Mouse (Mus musculus) left cerebral cortex, adult 8-10 months (tissue): ENCODE results near the gene Usp2. TPM values are rescaled to one million over a fixed set of nuclear protein-coding genes. Genes with fewer than 3 reads are reported as not detected.

ENCODE experiments used
- DNase-seq, 2 experiments: peaks; one replicate each; pipeline ENCODE4 v3.0.0; 2022; ENCODE audit warnings: low spot score in 2 of 2
- total RNA-seq, 4 experiments: library from RNA; stranded (reverse); gene quantifications; 2 replicates each; pipeline ENCODE4 v1.2.4; 2022

Gene Usp2
- 100 to 1,000 TPM; 118 to 172 (median 123) TPM for total RNA-seq

DNA sequence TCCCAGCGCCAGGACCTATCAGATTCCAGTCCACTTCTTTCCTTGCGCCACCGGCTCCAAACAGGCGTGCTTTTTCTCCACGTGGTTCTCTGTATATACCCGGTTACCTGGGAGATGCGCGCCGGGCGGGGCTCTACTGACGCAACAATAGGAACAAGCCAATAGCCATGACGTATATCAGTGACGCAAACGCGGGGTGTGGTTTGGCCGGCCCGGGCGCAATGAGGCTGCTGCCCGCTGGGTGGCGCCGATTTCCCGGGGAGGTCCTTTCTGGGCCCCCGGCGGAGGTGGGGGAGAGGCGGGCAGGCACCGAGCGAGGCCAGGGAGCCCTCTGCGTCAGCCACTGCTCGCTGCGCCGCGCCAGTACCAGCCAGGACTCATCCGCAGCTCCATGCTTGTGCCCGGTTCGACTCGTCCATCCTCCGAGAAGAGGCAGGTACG lies at the start of gene Usp2:
Gene Usp2 (plus strand): TSS at position 237 of the 441 bp plus-strand sequence.
- DNase-seq: peak; percentile 99

DNA sequence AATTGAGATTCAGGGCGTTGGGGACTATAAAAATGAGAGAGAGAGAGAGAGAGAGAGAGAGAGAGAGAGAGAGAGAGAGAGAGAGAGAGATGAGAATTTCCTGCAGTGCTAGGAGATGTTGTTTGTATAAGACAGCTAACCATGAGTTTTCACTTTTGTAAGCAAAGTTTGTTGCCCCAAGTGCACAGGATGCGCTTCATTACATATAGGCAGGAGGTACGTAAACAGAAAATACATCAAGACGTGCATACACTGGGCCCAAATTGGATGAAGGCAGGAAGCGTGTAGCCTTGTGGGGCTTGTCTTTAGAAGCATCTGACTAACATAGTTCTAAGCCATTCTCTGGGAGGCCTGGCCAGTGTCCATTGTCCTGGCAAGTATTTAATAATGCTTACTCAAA lies 49.0 kb upstream of the Usp2 start:
- no peak for DNase-seq

DNA sequence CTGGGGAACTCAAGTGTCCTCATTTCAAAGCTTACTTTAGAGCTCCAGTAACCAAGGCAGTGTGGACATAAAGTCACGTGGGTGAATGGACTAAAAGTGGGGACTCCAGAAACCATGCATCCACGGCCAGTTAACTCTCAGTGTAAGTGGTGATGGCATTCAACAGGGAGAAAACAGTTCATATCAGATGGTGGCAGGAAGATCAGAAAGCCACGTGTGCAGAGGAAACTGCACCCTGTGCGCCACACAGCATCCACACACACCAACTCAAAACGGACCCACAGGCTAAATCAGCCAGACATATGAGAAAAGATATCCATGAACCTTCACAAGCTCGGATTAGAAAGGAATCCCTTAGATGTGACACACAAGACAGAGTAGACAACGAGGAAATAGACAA lies 46.8 kb upstream of the Usp2 start:
- DNase-seq: no peak

DNA sequence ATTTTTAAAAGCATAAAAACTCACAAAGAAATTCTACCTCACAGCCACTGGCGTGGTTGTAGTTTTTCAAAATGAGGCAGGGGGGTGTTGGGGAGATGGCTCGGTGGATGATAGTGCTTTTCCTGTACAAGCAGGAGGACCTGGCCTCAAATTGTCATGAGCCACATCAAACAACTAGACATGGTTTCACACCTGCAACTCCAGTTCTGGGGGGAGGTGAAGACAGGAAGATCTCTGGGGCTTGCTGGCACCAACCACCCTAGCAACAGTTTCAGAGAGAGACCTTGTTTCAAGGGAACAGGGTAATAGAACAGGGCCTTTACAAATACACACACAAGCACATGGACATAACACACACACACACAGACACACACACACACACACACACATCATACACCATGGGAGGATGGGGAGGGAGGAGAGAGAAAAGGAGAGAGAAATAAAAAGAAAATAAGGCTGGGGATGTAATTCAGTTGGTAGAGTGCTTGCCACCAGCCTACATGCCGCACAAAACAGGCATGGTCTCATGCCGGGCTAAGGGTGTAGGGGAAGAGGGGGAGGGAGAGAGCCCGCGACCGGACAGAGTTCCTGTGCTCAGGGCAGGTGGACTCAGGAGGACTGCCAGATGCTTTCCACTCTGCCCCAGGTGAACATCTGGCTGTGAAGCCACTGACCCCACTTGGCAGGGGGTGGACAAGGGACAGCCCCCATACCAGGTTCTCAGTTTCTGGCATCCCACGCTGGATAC lies 44.5 kb upstream of the Usp2 start:
- DNase-seq: no peak

DNA sequence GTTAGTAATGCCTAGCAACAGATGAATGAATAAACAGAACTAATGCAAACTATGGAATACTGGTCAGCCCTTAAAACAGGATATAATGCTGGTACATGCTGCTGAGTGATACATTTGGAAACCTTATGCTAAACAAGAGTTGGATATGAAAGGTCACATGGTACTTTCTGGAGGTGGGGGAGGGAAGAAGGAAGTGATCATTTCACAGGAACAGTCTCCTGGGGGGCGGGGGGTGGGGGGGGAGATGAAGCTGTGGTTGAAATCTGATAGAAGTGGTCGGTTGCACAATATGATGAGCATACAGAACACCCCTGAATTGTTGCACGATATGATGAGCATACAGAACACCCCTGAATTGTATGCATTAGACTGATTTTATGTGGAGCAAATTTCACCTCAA lies 42.7 kb upstream of the Usp2 start:
- DNase-seq: no peak

DNA sequence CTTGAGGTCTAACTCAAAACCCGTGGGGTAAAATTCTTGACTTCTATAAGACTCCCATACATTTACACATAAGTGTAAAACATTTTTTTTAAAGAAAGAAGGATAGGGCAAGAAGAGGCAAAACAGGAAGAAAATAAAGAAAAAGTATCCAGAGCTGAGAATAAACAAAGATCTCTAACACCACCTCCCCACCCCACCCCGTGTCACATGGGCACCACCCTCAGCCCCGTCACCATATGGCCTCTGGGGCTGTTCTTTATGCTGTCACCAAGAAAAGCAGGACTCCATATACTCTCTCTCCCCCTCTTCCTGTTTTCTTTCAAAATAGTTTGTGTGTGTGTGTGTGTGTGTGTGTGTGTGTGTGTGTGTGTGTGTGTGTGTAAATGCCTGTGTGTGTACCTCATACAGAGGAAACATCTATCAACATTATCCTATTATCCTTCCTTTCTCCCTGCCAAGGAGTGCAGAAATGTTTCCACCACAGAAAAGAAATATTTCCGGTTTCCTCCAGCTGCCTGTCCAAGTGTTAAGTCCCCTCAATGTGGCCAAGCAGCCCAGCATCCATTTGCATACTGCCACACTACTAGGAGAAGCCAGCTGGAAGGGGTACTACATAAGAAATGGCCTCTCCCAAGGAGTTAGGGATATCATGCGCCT lies 37.1 kb upstream of the Usp2 start:
- no peak for DNase-seq

DNA sequence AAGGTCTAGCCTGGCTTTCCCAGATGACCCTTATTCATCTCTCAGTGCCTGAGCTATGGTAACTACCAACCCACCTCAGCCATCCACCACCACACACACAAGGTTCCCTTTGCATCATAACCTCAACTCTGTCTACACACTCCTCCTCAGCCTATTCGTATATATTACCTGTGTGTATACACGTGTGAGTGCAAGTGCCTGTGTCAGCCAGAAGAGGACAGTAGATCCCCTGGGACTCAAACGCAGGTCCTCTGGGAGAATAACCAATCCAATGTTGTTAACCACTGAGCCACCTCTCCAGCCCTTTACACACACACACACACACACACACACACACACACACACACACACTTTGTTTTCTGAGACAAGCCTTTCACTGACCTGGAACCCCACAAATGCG lies 36.2 kb upstream of the Usp2 start:
- DNase-seq: no peak

DNA sequence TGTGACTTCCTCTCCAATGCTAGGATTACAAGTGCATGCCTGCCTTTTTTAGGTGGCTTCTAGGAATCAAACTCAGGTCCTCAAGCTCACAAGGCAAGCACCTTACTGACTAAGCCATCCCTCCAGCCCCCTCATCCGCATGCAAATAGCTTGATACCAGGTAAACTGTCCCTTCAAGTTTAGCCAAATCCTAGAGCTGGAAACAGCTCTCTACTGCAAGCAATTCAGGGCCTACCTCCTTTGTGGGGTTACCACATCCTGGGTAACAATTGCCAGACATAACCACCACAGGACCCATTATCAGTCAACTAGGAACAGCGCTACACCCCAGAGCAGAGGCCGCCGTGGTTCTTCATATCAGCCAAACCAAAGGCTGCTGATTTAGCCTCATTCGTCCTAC lies 35.7 kb upstream of the Usp2 start:
- no peak for DNase-seq

DNA sequence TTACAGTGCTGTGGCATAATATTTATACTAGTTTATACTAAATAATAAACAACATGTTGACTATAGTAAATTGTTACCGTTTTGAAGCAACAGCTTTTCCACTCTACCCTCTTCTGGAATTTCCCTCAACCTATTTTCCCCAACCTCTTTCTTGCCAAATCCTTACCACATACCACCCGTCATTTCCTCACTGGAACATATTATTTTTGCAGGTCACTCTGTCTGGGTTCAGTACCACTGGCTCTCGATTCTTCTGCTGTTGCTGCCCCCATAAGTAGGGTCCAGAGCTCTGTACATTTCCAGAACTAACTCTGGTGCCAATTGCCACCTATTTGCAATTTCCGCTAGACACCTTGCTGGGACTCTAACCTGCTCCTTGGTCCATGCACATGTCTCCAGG lies 34.9 kb upstream of the Usp2 start:
- DNase-seq: no peak

DNA sequence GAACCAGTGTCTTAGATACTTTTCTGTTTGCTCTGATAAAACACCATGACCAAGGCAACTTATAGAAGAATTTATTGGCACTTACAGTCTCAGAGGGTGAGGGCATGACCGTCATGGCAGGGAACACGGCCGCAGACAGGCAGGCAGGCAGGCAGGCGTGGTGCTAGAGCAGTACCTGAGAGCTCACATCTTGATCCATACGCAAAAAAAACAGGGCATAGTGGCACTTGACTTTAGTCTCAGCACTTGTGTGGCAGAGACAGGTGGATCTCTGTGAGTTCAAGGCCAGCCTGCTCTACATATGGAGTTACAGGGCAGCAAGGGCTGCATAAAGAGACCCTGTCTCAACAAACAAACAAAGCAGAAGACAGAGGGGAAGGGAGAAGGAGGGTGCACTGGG lies 33.5 kb upstream of the Usp2 start:
- DNase-seq: no peak

DNA sequence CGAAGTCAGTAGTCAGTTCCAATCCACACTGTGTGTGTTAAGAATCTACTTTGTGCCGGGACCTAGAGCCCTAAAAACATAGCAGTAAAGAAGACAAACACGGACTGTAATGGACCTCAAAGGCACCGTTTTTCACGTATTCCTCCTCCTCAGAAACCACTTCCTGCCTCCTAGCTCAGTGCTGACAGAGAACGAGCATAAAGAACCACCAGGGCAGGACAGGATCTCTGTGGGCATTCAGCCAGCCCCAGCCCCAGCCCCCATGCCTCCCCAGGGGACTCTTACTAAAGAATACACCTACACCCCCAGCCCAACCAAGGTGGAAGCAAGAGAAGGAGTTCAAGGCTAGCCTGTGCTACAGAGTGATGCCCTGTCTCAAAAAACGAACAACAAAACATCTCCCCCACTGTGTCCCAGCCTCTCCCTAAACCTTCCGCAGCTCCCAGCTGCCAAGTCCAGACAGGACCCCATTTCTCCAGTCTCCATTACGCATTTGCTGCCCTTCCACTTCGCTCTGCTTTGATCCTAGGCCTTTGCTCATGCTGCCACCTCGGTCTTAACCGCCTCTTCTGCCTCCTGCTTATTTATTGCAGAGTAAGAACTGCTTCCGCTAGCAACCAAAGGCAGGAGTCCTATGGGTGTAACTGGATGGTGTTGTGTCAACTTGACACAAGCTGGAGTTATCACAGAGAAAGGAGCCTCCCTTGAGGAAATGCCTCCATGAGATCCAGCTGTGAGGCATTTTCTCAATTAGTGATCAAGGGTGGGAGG lies 32.7 kb upstream of the Usp2 start:
- no peak for DNase-seq

DNA sequence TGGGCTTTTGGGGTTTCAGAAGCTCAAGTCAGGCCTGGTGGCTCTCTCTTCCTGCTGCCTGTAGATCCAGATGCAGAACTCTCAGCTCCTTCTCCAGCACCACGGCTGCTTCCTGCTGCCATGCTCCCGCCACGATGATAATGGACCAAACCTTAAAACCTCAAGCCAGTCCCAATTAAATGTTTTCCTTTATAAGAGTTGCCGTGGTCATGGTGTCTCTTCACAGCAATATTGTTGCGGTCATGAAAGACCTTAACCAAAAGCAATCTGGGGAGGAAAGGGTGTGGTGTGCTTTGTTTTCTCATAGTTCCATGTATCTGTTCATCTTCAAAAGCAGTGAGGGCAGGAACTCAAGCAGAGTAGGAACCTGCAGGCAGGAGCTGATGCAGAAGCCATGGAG lies 29.7 kb upstream of the Usp2 start:
- no peak for DNase-seq

DNA sequence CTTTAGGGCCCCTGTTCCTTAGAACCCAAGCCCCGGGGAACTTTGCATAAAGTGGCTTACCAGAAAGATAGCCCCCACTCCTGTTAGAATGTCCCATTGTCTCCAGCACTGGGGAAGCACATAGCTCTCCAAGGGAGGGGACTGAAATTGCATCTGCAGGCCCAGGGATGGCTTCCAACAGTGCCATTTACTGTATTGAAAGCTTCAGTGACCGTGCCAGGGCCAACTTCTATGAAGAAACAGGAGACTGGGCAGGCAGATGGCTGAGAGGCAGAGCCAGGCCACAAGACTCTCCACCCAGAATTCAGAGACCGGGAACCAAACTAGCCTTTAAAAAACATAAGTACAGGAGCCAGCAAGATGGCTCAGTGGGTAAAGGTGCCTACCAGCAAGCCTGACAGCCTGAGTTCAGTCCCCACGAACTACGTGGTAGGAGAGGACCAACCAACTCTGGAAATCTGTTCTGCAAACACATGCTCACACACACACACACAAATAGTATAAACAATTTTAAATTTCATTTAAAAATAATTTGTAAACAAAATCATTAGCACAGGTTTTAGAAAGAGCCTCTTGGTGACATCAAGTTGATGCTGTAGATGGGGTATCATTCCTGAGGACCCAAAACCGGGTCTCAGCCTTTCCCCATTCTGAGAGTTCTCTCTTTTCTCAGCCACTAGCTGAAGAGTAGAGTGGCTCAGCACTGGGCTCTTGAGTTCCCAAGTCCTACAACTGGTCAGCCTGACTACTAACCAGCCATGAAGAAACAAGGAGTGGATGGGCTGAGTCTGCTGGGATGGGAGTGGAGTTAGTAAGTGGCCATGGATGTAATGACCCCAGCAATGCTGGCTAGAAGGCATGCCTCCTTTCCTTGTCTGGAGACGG lies 25.1 kb upstream of the Usp2 start:
- no peak for DNase-seq

DNA sequence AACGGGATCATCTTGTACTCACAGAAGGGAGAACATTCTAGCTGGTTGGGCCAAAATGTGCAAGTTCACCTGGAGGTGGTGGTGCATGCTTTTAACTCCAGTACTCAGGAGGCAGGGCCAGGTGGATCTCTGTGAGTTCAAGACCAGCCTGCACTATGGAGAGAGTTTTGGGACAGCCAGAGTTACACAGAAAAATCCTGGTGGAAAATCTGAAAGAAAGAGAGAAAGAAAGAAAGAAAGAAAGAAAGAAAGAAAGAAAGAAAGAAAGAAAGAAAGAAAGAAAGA lies 24.5 kb upstream of the Usp2 start:
- DNase-seq: no peak

DNA sequence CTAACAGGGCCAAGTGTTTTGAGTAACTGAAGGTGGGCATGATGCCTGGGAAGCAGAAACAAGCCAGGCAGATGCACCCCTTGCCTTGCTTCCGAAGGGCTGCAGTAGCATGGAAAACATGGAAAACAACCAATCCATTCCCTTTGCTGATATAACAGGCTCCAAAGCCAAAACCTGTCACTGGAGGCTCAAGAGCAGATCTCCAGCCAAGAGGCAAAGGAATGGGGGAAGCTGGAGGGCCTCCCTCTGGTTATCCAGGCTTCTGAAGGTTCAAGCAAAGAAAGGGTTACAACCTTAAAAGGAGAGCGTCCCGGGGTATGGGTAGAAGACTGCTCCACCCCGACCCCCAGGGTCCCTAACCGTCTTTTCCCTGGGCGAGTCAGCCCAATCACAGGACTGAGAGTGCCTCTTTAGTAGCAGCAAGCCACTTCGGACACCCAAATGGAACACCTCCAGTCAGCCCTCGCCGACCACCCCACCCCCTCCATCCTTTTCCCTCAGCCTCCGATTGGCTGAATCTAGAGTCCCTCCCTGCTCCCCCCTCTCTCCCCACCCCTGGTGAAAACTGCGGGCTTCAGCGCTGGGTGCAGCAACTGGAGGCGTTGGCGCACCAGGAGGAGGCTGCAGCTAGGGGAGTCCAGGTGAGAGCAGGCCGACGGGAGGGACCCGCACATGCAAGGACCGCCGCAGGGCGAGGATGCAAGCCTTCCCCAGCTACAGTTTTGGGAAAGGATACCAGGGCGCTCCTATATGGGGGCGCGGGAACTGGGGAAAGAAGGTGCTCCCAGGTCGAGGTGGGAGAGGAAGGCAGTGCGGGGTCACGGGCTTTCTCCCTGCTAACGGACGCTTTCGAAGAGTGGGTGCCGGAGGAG lies 23.7 kb upstream of the Usp2 start, which contains the start of gene Thy1:
Gene Thy1 (plus strand): TSS at position 549 of the 872 bp plus-strand sequence.
- peak; percentile 64 to 72 for DNase-seq

DNA sequence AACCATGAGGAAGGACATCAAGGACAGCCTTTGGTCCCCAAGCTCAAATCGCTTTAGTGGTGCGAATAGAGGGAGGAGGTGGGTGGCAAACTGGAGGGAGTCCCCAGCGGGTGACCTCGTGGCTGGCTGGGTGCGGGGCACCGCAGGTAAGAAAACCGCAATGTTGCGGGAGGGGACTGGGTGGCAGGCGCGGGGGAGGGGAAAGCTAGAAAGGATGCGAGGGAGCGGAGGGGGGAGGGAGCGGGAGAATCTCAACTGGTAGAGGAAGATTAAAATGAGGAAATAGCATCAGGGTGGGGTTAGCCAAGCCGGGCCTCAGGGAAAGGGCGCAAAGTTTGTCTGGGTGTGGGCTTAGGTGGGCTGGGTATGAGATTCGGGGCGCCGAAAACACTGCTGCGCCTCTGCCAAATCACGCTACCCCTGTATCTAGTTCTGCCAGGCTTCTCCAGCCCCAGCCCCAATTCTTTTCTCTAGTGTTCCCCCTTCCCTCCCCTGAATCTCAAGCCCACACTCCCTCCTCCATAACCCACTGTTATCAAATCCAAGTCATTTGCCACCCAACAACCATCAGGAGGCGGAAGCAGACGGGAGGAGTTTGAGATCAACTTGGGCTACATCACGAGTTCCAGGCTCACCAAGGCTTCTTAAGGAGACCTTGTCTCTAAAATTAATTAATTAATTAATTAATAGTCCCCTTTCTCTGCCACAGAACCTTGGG lies 23.0 kb upstream of the Usp2 start:
- peak in 1 of 2 experiments; percentile 34 for DNase-seq

DNA sequence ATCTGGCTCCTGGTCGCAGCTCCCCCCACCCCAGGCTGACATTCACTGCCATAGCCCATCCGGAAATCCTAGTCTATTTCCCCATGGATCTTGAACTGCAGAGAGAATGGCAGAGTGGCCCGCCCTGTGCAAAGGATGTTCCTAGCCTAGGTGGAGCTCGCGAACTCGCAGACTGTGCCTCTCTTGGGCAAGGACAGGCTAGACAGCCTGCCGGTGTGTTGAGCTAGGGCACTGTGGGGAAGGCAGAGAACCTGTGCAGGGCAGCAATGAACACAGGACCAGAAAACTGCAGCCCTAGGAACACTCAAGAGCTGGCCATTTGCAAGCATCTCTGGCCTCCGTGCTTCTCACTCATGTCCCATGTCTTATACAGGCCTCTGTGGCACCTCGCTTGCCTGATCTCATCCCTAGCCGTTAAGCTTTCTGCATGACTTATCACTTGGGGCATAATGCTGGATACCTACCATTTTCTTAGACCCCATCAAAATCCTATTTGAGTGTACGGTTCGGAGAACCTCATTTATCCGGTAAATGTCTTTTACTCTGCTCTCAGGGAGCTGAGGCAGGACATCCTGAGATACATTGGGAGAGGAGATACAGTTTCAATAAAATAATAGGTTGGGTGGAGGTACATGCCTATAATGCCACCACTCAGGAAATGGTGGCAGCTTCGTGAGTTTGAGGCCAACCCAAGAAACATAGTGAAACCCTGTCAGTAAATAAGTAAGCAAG lies 22.2 kb upstream of the Usp2 start:
- DNase-seq: no peak

DNA sequence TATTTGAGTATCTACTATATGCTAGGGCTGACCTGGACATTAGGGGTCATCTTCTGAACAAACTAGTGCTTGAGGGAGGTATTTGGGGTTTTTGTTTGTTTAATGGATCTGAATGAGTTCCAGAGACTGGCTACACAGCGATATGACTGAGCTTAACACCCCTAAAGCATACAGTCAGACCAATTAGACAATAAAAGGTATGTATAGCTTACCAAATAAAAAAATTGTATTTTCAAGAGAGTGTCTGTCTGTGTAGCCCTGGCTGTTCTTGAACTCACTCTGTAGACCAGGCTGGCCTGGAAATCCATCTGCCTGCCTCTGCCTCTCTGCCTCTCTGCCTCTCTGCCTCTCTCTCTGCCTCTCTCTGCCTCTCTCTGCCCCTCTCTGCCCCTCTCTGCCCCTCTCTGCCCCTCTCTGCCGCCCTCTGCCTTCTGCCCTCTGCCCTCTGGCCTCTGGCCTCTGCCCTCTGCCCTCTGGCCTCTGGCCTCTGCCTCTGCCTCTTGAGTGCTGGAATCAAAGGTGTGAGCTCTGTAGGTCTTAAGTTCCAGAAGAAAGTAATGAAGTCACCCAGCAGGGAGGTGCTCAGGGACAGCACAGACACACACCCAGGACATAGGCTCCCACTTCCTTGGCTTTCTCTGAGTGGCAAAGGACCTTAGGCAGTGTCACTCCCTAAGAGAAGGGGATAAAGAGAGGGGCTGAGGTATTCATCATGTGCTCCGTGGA lies 21.5 kb upstream of the Usp2 start:
- no peak for DNase-seq

DNA sequence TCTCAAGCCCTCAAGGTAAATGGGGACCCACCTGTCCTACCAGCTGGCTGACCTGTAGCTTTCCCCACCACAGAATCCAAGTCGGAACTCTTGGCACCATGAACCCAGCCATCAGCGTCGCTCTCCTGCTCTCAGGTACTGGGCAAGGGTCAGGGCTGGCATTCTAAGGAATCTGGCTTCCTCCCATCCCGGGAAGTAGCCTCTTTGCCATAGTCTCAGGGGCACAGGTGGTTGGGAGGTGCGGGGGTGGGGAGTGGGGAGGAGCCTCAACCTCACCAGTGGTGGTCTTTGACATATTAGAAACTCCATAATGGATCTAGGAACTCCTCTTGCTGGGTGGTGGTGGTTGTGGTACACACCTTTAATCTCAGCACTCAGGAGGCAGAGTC lies 20.9 kb upstream of the Usp2 start:
- no peak for DNase-seq
